Mouse (Mus musculus): ENCODE measurements around the gene Capzb. TPM values are rescaled to one million over a fixed set of nuclear protein-coding genes. Genes with fewer than 3 reads are reported as not detected.

Capzb gene
- polyA plus RNA-seq, 1 experiment, result 4.7 TPM

GRCm38 (mm10) chr4:139226504-139227216, 34.0 kb downstream of the Capzb start:
- Histone ChIP-seq H3K27me3 (ENCODE audit: control insufficient read depth) (no peaks in the 10 kb centered on the region), H3K9me3 (ENCODE audit: control insufficient read depth, low read length) (no peaks in the 10 kb centered on the region), H3K36me3 (ENCODE audit: control insufficient read depth) (peaks cover 29% of the 10 kb centered on the region), H3K4me1 (ENCODE audit: control insufficient read depth) (peaks cover 4% of the 10 kb centered on the region; the same call in 1 of the 2 replicates), H3K4me3 (replicated peaks) (no peak overlapping the region)
- TF ChIP-seq TAL1 (IDR thresholded peaks at IDR 0.05; ENCODE audit: low read length) (no peak), GATA1 (IDR thresholded peaks at IDR 0.05; ENCODE audit: low read length) (no peak)

GRCm38 (mm10) chr4:139227923-139228322, 35.2 kb downstream of the Capzb start:
- peaks cover 8% of the 10 kb centered on the region; the same call in 1 of the 2 replicates for H3K4me1 ChIP-seq (ENCODE audit: control insufficient read depth)

GRCm38 (mm10) chr4:139229271-139229670, 36.6 kb downstream of the Capzb start:
- TF ChIP-seq TAL1 (IDR thresholded peaks at IDR 0.05; ENCODE audit: low read length), result no peak
- TF ChIP-seq GATA1 (IDR thresholded peaks at IDR 0.05; ENCODE audit: low read length), result no peak

More at GRCm38 (mm10) chr4:139227923-139228322, 35.2 kb downstream of the Capzb start:
- no peak for TF ChIP-seq GATA1 (IDR thresholded peaks at IDR 0.05; ENCODE audit: low read length)
- no peak for TF ChIP-seq TAL1 (IDR thresholded peaks at IDR 0.05; ENCODE audit: low read length)
- peaks cover 27% of the 10 kb centered on the region for H3K36me3 ChIP-seq (ENCODE audit: control insufficient read depth)
- H3K27me3 ChIP-seq (ENCODE audit: control insufficient read depth), result no peaks in the 10 kb centered on the region
- no peak overlapping the region for H3K4me3 ChIP-seq (replicated peaks)
- H3K9me3 ChIP-seq (ENCODE audit: control insufficient read depth, low read length), result no peaks in the 10 kb centered on the region

DNA sequence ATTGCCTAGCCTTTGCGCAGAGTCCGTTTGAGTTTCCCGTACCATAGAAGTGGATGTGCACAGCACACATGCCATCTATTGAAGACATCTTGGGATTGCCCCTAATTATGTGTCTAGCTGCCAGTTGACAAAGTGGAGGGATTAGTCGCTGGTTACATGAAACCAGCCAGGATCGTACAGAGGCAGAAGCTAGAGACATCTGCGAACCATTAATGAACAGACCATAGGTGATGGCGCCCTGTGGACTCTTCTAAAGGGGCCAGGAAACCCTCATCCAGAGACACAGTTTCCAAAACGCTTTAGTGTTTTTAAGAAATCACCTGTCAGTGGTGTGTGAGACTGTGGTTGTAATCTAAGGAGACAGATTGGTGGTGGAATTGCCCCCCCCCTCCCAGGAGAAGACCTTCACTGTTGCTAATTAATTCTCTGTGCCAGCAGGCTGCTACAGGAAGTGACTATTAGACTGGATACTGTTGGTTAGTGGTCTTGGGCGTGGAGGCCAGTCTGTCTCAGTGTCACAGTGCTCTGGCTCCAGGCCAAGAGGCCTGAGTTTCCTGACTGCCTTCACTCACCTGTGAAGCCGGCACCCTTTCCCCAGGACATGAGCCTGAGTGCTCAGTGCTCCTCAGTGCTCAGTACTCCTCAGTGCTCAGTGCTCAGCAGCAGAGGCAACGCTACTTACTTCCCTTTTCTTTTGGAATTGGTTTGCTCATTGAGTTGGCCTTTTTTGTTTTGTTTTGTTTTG, 37.8 kb downstream of the Capzb start:
- no peak for TF ChIP-seq TAL1 (IDR thresholded peaks at IDR 0.05; ENCODE audit: low read length)
- TF ChIP-seq GATA1 (IDR thresholded peaks at IDR 0.05; ENCODE audit: low read length), result no peak
- Histone ChIP-seq H3K9me3 (ENCODE audit: control insufficient read depth, low read length) (no peaks in the 10 kb centered on the region), H3K27me3 (ENCODE audit: control insufficient read depth) (no peaks in the 10 kb centered on the region), H3K4me1 (ENCODE audit: control insufficient read depth) (peaks cover 28% of the 10 kb centered on the region), H3K36me3 (ENCODE audit: control insufficient read depth) (peaks cover 28% of the 10 kb centered on the region), H3K4me3 (replicated peaks) (no peak overlapping the region)

More at GRCm38 (mm10) chr4:139229271-139229670, 36.6 kb downstream of the Capzb start:
- Histone ChIP-seq H3K36me3 (ENCODE audit: control insufficient read depth) (peaks cover 32% of the 10 kb centered on the region), H3K4me3 (replicated peaks) (no peak overlapping the region), H3K27me3 (ENCODE audit: control insufficient read depth) (no peaks in the 10 kb centered on the region), H3K4me1 (ENCODE audit: control insufficient read depth) (peaks cover 20% of the 10 kb centered on the region), H3K9me3 (ENCODE audit: control insufficient read depth, low read length) (no peaks in the 10 kb centered on the region)

DNA sequence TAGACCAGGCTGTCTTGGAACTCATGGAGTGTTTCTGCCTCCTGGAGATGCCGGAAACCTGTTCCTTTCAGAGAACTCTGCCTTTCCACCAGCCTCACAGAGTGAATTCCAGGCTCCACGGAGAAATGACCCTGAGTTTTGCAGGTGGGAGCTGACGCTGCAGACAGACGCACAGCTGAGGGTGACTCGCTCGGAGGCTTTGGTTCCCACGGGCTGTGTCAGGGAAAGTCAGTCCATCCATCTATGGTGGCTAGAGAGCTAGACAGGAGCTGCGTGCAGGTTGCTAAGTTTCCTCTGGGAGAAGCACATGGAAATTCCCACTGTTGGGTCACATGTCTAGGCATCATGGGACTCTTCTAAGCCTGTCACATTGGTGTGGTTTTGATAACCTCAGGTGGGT, 38.5 kb downstream of the Capzb start:
- no peak overlapping the region for H3K4me3 ChIP-seq (replicated peaks)
- no peaks in the 10 kb centered on the region for H3K27me3 ChIP-seq (ENCODE audit: control insufficient read depth)
- H3K36me3 ChIP-seq (ENCODE audit: control insufficient read depth), result peaks cover 22% of the 10 kb centered on the region
- TF ChIP-seq TAL1 (IDR thresholded peaks at IDR 0.05; ENCODE audit: low read length), result no peak
- peaks cover 30% of the 10 kb centered on the region for H3K4me1 ChIP-seq (ENCODE audit: control insufficient read depth)
- no peaks in the 10 kb centered on the region for H3K9me3 ChIP-seq (ENCODE audit: control insufficient read depth, low read length)

- Histone ChIP-seq H3K27me3 (ENCODE audit: control insufficient read depth) (no peaks in the 10 kb centered on the region), H3K4me1 (ENCODE audit: control insufficient read depth) (peaks cover 30% of the 10 kb centered on the region), H3K9me3 (ENCODE audit: control insufficient read depth, low read length) (no peaks in the 10 kb centered on the region), H3K36me3 (ENCODE audit: control insufficient read depth) (peaks cover 12% of the 10 kb centered on the region), H3K4me3 (replicated peaks) (no peak overlapping the region)
- TF ChIP-seq GATA1 (IDR thresholded peaks at IDR 0.05; ENCODE audit: low read length) (no peak), TAL1 (IDR thresholded peaks at IDR 0.05; ENCODE audit: low read length) (no peak)
Measured at GRCm38 (mm10) chr4:139232479-139233145, 39.9 kb downstream of the Capzb start.

DNA sequence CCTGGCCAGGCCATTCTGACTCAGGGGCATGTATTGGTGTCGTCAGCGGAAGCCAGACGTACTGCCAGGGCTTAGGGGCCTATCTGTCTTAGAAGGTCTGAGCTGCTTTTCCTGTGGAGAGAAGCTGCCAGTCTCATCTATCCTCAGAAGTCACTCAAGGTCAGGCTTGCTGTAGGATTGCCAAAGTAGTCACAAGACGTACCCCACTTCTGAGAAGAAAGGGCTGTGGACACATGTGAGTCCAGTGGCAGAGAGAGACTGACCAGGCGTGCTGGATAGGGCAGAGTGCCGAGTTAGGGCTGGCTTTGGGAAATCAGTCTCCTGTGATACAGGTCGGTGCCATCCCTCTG, 40.4 kb downstream of the Capzb start:
- TF ChIP-seq GATA1 (IDR thresholded peaks at IDR 0.05; ENCODE audit: low read length) (no peak), TAL1 (IDR thresholded peaks at IDR 0.05; ENCODE audit: low read length) (no peak)
- Histone ChIP-seq H3K36me3 (ENCODE audit: control insufficient read depth) (peaks cover 14% of the 10 kb centered on the region), H3K9me3 (ENCODE audit: control insufficient read depth, low read length) (no peaks in the 10 kb centered on the region), H3K4me3 (replicated peaks) (no peak overlapping the region), H3K27me3 (ENCODE audit: control insufficient read depth) (no peaks in the 10 kb centered on the region), H3K4me1 (ENCODE audit: control insufficient read depth) (peaks cover 29% of the 10 kb centered on the region)

DNA sequence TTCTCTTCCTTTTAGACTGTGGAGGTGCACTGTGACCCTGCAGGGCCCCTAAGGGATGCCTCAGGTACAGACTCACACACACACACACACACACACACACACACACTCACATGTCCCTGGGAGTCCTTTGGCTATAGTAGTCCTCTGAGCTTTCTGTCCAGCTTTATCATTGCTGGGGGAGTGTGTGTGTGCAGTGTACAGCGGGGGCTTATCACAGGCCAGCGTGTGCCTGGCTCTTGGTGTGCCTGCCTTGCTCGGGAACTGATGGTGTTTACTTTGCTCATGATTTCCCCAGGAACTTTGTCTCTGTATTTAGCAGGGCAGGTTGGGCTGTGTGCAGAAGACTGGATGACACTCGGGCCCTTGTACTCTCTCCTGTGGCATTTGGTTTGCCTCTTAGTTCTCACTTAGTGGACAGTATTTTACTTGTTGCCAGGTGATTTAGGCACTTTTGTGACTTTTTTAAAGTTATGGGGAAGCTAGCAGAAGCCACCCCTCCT, 41.1 kb downstream of the Capzb start:
- Histone ChIP-seq H3K4me3 (replicated peaks) (no peak overlapping the region), H3K9me3 (ENCODE audit: control insufficient read depth, low read length) (no peaks in the 10 kb centered on the region), H3K4me1 (ENCODE audit: control insufficient read depth) (peaks cover 26% of the 10 kb centered on the region), H3K27me3 (ENCODE audit: control insufficient read depth) (no peaks in the 10 kb centered on the region), H3K36me3 (ENCODE audit: control insufficient read depth) (peaks cover 19% of the 10 kb centered on the region)
- TF ChIP-seq TAL1 (IDR thresholded peaks at IDR 0.05; ENCODE audit: low read length) (no peak), GATA1 (IDR thresholded peaks at IDR 0.05; ENCODE audit: low read length) (no peak)

GRCm38 (mm10) chr4:139234261-139234660, 41.6 kb downstream of the Capzb start:
- Histone ChIP-seq H3K27me3 (ENCODE audit: control insufficient read depth) (no peaks in the 10 kb centered on the region), H3K4me3 (replicated peaks) (no peak overlapping the region), H3K4me1 (ENCODE audit: control insufficient read depth) (peaks cover 26% of the 10 kb centered on the region), H3K9me3 (ENCODE audit: control insufficient read depth, low read length) (no peaks in the 10 kb centered on the region), H3K36me3 (ENCODE audit: control insufficient read depth) (peaks cover 23% of the 10 kb centered on the region)
- TF ChIP-seq TAL1 (IDR thresholded peaks at IDR 0.05; ENCODE audit: low read length), result no peak
- TF ChIP-seq GATA1 (IDR thresholded peaks at IDR 0.05; ENCODE audit: low read length), result no peak
